Mouse (Mus musculus): Measurements from ENCODE around the gene Snx17.

GRCm38 (mm10) chr5:31179301-31179765, 13.7 kb upstream of the Snx17 start:
- no peak for TF ChIP-seq POLR2A (IDR thresholded peaks at IDR 0.05; ENCODE audit: low read depth, low read length)
- no peak for TF ChIP-seq CTCF (IDR thresholded peaks at IDR 0.05; ENCODE audit: extremely low read depth, insufficient read depth, insufficient read length, insufficient replicate concordance)
